Mouse (Mus musculus) heart, postnatal 25 days (tissue): ENCODE results near the gene Mustn1. TPM values are rescaled to one million over a fixed set of nuclear protein-coding genes. Genes with fewer than 3 reads are reported as not detected.

Experiments used
- DNase-seq: peaks from one replicate; pipeline ENCODE4 v3.0.0; 2022; ENCODE audit warnings: low spot score
- intact Hi-C: fragments of 180-260 bp; cut with DNase I; formaldehyde crosslinking; loops from one replicate; pipeline ENCODE4 v1.15.1; 2025
- total RNA-seq, 2 experiments: library from RNA; stranded (reverse); gene quantifications; 2 replicates each; pipeline ENCODE4 v1.2.3; 2021

The Mustn1 gene
- total RNA-seq = 10 to 100 TPM; 11.1 to 16.9 TPM

DNA sequence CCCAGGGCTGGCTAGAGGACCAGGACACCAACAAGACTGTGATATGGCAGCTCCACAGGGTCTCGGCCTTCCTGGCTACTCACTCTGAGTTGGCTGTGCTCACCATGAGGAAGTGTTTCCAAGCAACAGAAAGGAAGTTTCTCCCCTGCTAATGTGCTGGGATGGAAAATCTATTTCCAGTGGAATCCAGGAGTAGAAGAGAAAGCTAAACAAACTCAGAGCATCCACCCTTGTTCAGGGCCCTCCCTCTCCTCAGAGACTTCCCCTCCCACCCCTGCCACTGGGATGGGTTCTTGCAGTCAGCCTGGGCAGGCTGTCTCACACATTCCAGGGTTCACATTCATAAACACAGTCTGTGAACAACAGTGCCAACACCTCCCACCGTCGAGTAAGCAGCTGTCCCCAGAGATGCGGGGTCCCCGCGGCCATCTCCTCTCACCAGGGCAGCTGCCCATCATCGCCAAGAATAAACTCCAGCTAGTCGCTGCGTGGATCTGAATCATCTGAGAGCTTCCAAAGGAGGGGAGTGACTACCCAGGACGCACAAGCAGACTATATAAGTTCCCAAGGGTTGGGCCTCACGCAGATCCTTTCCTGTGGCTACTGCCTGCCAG, at the start of gene Mustn1:
TSS of gene Mustn1 (plus strand) at position 243 of the 614 bp plus-strand sequence.
- intact Hi-C loops = no loop called here
- DNase-seq = peak; percentile 77

DNA sequence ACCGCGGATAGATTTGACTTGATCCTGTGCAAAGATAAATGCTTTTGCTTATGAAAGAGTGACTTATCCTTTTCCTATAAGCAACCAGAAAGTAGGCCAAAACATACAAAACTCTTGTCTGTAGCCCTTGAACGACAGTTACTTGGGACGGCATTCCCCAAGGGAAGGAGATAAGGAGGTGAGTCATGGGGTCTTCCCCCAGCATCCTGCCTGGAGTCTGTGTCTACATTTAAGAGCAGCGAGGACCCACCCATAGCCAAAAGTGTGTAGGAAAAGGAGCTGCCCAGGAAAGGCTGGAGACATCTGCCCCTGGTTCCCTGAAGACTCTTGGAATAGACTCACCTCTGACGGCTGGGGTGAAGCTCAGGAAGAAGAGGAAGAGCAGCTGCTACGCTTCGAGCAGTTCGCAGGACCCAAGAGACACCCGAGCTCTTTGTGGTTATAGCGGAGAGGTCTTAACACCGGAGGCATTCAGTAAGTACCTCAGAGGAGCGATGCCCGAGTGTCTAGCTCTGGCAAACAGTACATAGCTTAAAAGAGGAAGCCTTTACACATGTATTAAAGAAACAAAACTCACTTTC, 41.5 kb upstream of the Mustn1 start:
- DNase-seq = no peak
- intact Hi-C loops = no loop called here

DNA sequence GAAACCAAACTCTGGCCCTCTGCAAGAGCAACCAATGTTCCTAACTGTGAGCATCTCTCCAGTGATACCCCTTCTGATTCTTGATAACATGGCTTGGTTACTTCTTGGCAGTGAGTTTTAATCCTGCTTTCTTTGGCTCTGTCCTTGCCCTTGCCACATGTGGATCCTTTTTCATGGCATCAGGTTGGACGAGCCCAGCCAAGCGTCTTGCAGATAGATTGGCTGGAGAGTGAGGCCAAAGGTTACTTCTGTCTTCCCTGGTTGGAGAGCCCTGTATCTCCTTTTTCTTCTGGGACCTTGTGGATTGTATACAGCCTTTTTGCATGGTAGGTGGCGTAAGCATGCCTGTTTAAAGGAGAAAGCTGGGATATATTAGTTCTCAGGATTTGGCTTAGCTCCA, 35.3 kb upstream of the Mustn1 start:
- no peak for DNase-seq
- intact Hi-C loops = no loop called here

DNA sequence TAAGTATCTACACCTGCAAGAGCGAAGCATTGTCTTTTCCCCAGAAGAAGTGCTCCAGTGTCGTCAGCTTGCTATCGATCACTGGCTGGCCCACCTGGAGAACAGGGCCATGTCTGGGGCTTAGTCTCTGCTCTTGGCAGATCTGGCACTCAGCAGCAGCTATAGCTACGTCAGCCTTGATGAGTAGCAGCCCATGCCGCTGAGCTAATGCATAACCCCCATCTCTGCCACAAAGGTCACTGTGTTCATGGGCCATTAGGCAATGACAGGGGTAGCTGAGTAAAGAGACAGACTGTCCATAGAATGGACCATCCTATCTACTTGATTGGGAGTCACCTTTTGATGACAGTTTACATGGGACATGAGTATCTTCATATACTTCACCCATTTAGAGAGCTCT, 28.5 kb upstream of the Mustn1 start:
- intact Hi-C loops = no loop called here
- DNase-seq = no peak

DNA sequence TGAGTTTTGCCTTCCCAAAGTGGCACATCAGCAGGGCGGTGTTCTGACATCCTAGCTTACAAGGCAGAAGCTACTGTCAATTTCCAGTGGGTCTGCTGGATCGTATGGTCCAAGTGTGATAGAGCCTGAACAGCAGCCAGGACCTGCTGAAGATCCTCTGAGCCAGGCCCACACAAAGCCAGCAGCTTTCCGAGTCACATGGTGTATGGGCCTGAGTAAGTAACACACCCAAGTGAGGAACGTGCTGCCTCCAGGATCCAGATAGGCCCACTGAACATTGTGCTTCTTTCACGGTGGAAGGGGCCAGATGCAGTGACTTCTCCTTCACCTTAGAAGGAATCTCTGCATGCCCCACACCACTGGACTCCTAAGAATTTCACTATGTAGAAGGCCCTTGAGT, 26.7 kb upstream of the Mustn1 start:
- no peak for DNase-seq
- intact Hi-C loops = no loop called here

DNA sequence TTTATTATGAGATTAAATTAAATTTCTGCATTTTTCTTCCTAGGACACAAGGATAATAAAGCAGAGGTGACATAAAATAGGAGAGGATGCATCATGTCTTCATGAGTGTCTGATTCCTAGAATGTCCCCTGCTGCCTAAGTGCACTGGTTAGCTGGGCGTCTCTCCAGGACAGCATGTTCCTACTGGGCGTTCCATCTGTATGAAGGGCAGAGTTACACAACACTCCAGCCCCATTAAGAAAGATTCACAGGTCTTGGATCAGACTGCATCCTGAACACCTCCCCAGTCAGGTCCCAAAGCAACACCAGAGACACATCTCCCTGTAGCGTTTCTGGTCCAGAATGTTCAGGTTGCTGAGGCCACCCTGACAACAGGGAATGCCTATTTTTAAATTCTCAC, 23.7 kb upstream of the Mustn1 start:
- DNase-seq = no peak
- intact Hi-C loops = no loop called here

DNA sequence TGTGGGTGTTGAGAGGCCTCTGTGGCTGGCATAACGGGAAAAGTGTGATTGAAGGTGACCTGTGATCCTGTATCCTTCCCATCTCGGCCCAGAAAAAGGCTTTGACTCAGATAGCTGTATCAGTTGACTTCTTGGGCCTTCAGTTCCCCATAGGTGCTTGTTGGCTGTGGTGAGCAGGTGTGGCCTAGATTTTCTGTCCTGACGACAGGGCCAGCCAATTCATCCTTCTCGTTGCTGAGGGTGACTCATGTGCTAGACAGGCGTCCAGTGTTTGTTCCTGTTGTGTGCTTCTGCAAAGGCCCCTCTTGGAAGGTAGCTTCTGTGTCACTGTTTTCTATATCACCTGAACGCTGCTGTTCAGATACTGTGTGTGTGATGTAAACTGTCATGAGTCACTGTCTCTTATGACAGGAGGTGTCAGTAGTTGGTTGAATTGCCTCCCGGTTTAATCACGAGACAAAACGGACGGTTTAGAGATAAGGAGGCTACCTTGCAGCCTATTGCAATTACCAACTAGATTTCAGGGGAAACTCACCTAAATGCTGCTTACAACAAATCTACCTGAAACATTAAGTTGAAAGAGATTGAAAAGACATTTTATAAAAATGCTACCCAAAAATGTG, 22.0 kb upstream of the Mustn1 start:
- DNase-seq = no peak
- intact Hi-C loops = no loop called here

DNA sequence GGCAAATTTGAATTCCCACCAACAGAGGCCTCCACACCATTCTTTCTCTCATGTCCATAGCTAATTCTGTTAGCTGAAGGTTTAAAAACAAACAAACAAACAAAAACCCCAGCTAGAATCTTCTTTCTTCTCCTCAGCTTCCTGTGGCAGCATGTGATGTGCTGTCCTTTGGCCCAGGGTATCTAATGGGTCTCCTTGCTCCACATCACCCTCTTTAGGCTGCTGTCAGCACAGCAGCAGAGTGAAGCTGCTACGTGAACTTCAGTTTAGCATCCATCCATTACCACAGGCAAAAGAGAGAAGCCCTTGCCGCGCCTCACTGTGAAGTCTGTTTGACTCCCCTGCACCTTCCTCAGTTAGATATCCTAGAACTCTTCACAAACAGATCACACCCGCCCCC, 21.0 kb upstream of the Mustn1 start:
- intact Hi-C loops = no loop called here
- DNase-seq = no peak

DNA sequence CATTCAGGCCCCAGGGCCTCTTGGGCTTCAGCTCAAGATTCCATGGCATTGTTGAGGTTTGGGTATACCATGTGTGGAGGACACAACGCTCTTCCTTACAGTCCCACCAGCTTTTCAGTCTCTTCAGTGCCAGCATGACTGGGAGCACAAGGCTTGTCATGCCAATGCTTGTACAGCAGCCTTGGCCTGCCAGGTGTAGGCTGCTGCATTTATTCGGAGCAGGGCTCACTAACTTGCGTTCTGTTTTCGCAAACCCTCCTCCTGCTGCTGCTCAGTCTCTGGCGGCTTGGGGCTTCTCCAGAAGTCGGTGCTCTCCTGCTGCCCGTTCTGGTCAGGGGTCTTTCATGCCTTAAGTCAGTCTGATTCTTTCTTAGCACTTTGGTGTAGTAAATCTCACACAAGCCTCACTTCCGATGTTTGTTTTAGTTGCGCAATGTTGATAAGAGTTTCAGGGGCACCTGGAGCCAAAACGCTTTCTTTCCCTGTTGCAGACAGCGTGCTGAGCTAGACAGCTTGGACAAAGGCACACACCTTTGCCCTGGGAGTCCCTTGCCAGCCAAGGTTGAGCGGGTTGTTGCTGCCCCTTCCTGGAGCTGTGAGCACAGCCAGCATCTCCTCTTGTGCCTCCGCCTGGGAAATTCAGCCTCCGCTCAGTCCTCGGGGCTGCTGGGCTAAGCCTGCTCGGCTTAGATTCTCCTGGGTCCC, 17.4 kb upstream of the Mustn1 start:
- no peak for DNase-seq
- intact Hi-C loops = no loop called here

DNA sequence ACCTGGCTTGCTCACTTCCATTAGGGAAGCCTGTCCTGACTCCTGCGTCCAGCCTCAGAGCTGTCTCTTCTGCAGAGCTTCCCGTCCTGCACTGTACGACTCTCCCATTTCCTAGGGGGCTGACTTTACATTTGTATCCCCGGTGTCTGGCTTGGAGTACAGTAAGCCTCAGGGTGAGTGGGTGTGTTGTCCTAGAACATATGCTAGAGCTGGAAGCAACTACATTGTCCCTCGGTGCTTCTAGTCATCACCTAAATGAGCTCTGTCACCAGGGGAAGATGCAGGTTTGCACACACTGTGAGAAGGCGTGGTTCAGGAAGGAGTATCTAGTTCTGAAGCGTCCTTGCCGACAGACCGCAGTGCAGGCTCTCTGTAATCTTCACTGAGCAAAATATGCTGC, 16.6 kb upstream of the Mustn1 start:
- DNase-seq = no peak
- intact Hi-C loops = no loop called here

DNA sequence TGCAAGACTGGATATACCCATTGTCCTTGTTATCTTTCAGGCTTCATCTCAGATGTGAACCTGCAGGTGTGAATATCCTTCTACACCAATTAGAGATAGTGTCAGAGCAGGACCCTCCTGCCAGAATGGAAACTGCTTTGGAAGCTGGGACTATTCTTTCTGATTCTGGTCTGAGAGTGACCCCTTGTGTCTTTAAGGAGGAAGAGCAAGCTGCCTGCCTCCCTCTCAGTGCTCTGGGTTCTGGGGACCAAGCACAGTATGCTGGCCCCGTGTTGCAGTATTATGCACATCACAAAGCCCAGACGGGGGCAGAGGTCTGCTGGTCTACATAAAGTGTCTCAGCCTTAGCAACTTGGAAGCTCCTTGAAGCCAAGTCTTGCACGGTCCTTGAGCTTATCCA, 13.7 kb upstream of the Mustn1 start:
- DNase-seq = no peak
- intact Hi-C loops = loop anchor here (2.0 to 5.0 kb wide), 6 partner anchors 41 to 273 kb away; partner anchors contain the start of gene Tmem110

DNA sequence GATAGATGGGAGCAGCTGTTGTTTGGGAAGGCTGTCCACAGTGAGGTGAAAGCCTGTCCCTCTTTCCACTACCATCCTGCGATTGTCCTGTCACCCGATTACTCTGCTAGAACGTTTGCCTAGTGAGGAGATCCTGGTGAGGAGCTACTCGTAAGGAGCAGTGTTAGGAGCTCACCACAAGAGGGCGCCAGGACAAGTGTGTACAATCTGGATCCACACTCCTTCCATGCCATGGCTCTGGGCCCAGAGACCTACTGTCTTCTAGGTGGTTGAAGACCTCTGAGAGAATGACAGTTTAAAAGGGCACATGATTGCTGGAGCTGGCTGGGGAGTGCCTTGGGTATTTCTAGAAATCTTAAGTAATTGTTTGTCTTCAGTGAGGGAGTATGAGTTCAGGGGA, 12.0 kb upstream of the Mustn1 start:
- intact Hi-C loops = loop anchor here (2.0 to 5.0 kb wide), 5 partner anchors 14 to 275 kb away; no protein-coding TSS in a partner anchor

DNA sequence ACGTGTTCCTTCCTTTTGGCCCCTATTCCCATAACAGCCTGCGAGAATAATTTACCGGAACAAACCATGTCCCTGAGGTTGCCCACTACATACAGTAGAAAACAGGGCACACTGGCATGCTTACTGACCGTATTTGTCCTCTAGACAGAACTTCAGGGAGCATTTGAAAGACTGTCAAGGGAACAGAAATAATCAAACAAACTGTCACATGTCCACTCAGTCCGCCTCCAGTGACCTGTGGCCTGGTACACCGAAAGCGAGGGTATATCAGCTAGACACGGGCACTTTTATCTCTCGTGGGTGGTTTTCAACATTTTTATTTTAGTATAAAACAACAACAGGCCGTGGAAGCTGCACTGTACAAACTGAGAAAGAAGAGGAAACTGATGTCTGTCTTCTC, 10.2 kb upstream of the Mustn1 start:
- intact Hi-C loops = loop anchor here (5.0 kb wide), 4 partner anchors 152 to 277 kb away; no protein-coding TSS in a partner anchor
- DNase-seq = no peak

More for the DNA sequence above, 12.0 kb upstream of the Mustn1 start:
- DNase-seq = peak; percentile 53

DNA sequence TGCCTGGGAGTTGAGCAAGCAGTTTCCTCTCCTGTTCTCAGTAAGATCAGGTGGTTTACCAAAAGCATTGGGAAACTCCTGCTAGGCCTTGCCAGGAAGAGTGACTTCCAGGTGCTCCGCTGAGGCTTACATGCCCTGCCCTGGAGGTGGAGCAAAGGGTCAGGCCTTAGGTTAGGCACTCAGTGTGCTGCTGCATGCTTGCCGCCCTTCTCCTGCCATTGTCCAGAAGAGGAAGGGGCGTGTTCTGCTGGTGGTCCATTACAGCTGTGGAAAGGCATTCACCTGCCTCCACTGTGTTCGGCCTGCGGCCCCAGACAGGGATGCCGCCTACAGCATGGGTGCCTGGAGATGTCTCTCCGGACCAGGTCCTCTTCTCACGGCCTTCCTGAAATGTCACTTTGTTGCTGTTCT, 9.6 kb upstream of the Mustn1 start:
- intact Hi-C loops = loop anchor here (5.0 kb wide), 4 partner anchors 152 to 277 kb away; no protein-coding TSS in a partner anchor
- peak; percentile 64 for DNase-seq

DNA sequence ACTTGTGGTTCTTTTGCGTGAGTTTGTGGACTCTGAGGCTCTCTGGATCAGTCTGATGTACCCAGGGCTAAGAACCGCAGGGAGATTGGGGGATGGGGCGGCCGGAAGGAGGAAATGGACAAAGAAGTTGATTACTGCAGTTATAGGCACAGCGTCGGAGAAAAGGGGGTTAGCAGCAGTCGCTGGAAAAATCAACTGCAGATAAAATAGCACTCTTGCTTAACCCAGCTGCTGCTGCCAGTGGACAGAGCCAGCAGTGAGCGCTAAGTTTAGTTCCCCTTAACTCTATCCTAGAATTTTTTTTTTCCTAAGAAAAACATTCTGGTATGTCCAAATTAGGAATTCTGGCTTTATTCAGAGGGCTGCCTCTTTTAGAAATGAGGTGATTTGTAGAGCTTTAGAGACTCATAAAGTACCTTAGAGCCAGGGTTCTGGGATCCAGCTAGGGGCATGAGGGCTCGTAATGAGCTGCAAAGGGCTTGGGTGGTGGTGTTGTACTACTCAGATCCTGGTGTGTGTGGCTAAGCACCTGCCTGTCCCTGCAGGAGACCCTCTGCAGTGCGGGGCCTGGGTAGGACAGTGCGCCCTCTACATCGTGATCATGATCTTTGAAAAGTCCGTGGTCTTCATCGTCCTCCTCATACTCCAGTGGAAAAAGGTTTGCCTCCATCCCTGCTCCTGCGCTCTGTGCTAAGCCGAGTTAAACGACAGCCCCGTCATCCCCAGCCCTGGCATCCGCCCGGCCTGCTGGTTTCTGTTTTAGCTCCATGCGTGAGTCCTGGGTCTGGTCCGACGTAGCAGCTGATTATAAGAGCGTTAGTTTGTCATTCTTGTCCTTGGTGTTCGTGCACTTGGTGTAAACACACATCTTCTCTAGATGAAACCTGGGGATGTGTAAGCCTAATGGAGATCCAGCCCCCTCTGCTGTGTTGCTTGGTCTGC, 8.5 kb upstream of the Mustn1 start:
- intact Hi-C loops = no loop called here
- peak; percentile 41 for DNase-seq

DNA sequence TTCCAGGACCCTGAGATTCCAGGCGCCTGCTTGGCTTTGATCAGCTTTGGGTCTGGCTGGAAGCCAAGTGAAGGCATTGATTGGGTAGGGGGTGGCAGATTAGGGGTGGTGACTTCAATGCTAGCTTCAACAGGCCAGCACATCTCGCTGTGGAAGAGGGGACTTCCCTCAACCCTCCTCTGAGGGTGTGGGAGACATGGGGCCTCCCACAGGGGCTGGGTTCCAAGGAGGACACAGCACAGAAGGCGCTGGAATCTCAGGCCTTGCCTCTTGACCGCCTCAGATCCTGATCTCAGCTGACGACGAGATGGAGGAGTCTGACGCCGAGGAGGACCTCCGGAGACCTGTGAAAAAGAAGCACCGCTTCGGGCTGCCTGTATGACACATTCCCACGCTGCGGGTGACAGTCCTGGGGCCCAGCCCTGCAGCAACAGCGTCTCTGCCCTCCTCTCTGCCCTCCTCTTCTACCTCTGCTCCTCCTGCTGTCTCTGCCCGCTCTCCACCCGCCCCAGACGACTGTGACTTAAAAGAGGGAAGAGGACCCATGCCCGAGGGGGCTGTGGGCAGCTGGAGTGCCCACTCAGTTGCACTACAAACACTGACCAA, 4.8 kb upstream of the Mustn1 start:
- intact Hi-C loops = no loop called here
- no peak for DNase-seq

DNA sequence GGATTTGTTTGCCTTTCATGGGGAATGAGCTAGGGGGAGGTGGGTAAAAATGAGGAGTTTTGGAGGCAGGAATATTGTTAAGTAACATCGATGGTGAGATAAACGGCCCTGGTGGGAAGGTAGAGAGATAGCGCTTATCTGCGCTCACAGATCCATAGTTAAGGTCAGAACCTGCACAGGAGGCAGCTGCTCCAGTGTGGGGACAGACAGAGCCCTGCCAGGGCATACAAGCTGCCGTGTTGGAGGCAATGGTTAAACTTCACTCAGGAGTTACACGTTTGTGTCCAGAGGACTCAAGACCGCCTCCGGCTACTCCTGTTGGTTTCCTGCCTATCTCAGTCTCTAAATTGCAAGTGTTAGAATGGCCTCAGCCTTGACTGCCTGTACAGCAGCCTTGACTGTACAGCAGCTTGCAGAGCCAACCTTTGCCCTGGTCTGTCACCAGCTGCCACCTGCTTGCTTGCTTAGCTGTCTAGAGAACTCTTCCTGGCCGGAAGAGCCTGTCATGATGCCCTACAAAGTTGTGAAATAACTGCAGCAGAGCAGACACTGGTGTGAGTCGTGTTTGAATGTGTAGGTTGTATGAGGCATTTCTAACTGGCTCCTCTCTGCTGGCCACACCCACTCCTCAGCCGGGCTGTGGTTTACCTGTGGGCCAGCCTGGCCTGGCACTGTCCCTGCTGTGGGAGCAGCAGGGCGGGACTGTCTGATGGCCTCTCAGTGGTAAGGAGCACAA, 3.7 kb upstream of the Mustn1 start:
- intact Hi-C loops = no loop called here
- no peak for DNase-seq

DNA sequence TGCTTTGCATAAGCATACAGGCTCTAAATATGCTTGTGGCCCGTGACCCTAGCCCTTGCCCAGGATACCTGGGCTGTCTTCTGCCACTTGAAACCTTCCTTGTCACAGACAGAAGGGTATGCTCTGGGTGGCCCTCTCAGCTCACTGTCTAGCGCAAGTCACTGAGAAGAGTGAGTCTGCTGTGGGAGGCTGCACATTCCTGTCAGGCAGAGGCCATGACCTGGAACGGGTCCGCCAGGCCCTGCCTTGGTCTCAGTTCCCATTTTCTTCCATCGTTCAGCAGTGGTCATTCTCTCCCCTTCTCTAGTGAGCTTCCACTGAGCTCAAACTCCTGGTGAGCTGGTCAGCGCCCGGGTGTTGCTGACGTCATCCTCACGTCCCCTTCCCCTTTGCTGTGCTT, 3.0 kb upstream of the Mustn1 start:
- intact Hi-C loops = no loop called here

DNA sequence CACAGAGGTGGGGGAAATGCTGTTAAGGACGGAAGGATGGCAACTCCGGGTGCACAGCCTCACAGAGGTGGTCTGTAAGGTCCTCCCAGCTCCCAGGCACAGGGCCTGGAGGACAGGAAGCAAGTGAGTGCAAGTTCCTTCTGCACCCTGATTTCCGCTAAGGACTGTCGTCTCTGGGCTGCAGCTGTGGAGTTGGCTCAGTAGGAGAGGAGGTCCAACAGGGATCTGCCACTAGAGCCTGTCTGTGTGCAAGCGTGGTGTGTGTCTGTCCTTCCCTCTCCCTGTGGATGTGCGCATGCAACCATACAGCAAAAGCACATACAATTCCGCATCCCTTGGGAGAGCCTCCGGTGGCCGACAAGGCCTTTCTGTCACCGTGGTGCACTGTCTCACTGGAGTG, 2.5 kb upstream of the Mustn1 start:
- intact Hi-C loops = no loop called here
- DNase-seq = no peak

More for the DNA sequence above, 3.0 kb upstream of the Mustn1 start:
- DNase-seq = no peak
